Mouse (Mus musculus): ENCODE data around the gene Dnah7c.

Dnah7c gene

GRCm38 (mm10) chr1:46854036-46854900, 428.9 kb downstream of the Dnah7c start:
- DNase-seq (ENCODE audit: low spot score), result peak; percentile 21

- no peak for DNase-seq (ENCODE audit: low spot score)
Measured at GRCm38 (mm10) chr1:46856498-46856897, 431.1 kb downstream of the Dnah7c start.

All from c-Kit-positive CD71-positive TER-119-positive erythroid progenitor cells, embryonic 14.5 days (primary cell).